Mouse (Mus musculus) intestine, postnatal 0 days (tissue): ENCODE data around the gene DXBay18. TPM values are rescaled to one million over a fixed set of nuclear protein-coding genes. Genes with fewer than 3 reads are reported as not detected.

Experiments used
- polyA plus RNA-seq: library from polyadenylated mRNA; unstranded; fragments of >200 nt; fragmentation: Nextera tagmentation; extraction: Ambion mirVana; gene quantifications from 2 replicates; pipeline ENCODE4 v1.2.1, GENCODE M21; 2015

Gene DXBay18
- polyA plus RNA-seq, 1 experiment from 2014 or later: 1.8 TPM

Other genes with a start within 250 kb of the DXBay18 start
- gene Cetn2, start 231.0 kb downstream of the DXBay18 start, polyA plus RNA-seq: 35.9 and 39.2 TPM in 2 replicates
- 23.5 and 26.4 TPM in 2 replicates for gene Nsdhl, start 230.9 kb downstream of the DXBay18 start, polyA plus RNA-seq
- gene Zfp185, start 162.1 kb downstream of the DXBay18 start, polyA plus RNA-seq: 1.6 and 1.7 TPM in 2 replicates
- not detected in 2 replicates for gene Pnma5, start 112.3 kb downstream of the DXBay18 start, polyA plus RNA-seq
- gene Pnma3, start 84.7 kb downstream of the DXBay18 start, polyA plus RNA-seq: 0.04 TPM in 1 of 2 replicates, not detected in the other
- gene Xlr4a, start 67.0 kb downstream of the DXBay18 start, polyA plus RNA-seq: 1.9 and 4.1 TPM in 2 replicates
- gene Xlr3a, start 52.4 kb downstream of the DXBay18 start, polyA plus RNA-seq: 2.8 and 6.3 TPM in 2 replicates
- 1.8 and 2.4 TPM in 2 replicates for gene Gm14685, start 32.4 kb downstream of the DXBay18 start, polyA plus RNA-seq
- gene Xlr5b, start 654 bp downstream of the DXBay18 start, polyA plus RNA-seq: 0.17 TPM in 1 of 2 replicates, not detected in the other
- gene Spin2d, start 27.5 kb upstream of the DXBay18 start, polyA plus RNA-seq: not detected in 2 replicates
- 0.91 and 2.6 TPM in 2 replicates for gene Xlr3b, start 42.8 kb upstream of the DXBay18 start, polyA plus RNA-seq
- 0.50 and 0.88 TPM in 2 replicates for gene Xlr4b, start 64.9 kb upstream of the DXBay18 start, polyA plus RNA-seq
- gene F8a, start 78.8 kb upstream of the DXBay18 start, polyA plus RNA-seq: 21.8 and 24.2 TPM in 2 replicates
- 0.40 and 0.63 TPM in 2 replicates for gene Xlr4c, start 93.7 kb upstream of the DXBay18 start, polyA plus RNA-seq
- not detected in 2 replicates for gene Xlr3c, start 115.9 kb upstream of the DXBay18 start, polyA plus RNA-seq
- 0.65 and 0.97 TPM in 2 replicates for gene Xlr5a, start 143.5 kb upstream of the DXBay18 start, polyA plus RNA-seq
- gene Xlr5c, start 143.5 kb upstream of the DXBay18 start, polyA plus RNA-seq: 0.54 and 0.59 TPM in 2 replicates
- not detected in 2 replicates for gene Gm45015, start 187.4 kb upstream of the DXBay18 start, polyA plus RNA-seq
- 2.2 and 2.3 TPM in 2 replicates for gene Zfp275, start 193.2 kb upstream of the DXBay18 start, polyA plus RNA-seq
- gene Gm18336, start 249.3 kb upstream of the DXBay18 start, polyA plus RNA-seq: not detected in 2 replicates